Mouse (Mus musculus) neutrophil, adult 5-6 weeks (primary cell): ENCODE measurements around the gene Pnpt1. TPM values are rescaled to one million over a fixed set of nuclear protein-coding genes. Genes with fewer than 3 reads are reported as not detected.

Experiments
- ATAC-seq: fragments of 151-379, 151-347 bp; 2 replicates; pipeline ENCODE4 v1.8.0; 2017; ENCODE audit warnings: mild to moderate bottlenecking, moderate TSS enrichment; ENCODE audit not compliant: insufficient number of reproducible peaks, poor library complexity, low FRiP score, severe bottlenecking; ENCODE audit errors: extremely low read depth
- total RNA-seq: library from RNA; stranded (forward); fragments of 200-1000 nt; gene quantifications from 2 replicates; pipeline ENCODE4 v1.2.3, GENCODE M21; 2017

Pnpt1 gene
- 28.7 and 31.9 TPM in 2 replicates for total RNA-seq

- ATAC-seq = peak; percentile 100
Observed at GRCm38 (mm10) chr11:29130385-29131355, at the start of gene Pnpt1. TSS of gene Pnpt1 (plus strand) at chr11:29130744.

- no peak for ATAC-seq
Observed at GRCm38 (mm10) chr11:29092403-29092802, 38.1 kb upstream of the Pnpt1 start.

DNA sequence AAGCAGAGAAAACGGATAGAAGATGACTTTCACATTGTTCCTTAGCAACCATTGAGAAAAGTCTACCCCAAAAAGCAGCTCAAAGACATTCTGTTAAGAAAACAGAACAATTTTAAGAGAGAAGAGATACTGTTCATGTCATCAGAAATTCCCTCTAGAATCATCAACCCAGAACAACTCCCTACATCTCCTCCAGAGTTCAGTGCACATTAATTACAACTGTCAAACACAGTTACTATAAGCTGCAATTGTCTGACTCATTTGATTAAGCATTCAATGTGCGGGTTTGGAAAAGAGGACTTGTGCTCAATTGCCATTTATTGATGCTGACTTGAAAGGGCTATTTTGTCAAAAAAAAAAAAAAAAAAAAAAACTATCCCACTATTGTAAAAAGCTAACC, 31.6 kb upstream of the Pnpt1 start:
- no peak for ATAC-seq

DNA sequence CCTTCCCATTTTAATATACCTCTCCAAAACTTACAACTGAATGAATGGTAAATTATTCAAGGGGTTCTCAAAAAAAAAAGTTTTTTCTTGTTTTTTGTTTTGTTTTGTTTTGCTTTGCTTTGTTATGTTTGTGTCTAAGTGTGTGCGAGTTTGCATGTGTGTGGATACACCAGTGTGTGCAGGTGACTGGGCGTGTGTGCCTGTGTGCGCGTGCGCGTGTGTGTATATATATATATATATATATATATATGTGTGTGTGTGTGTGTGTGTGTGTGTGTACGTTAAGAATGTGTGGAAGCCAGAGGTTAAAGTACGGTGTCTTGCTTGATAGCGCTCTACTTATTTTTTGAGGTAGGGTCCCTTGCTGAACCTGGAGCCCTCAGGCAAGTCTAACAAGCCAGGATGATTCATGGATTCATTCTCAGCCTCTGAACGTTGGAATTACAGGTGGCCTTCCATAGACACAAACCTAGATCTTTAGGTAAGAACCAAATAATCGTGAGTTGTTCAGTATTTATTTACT, 621 bp upstream of the Pnpt1 start:
- ATAC-seq = no peak

- no peak for ATAC-seq
Observed at GRCm38 (mm10) chr11:29140671-29141070, 10.1 kb downstream of the Pnpt1 start.

DNA sequence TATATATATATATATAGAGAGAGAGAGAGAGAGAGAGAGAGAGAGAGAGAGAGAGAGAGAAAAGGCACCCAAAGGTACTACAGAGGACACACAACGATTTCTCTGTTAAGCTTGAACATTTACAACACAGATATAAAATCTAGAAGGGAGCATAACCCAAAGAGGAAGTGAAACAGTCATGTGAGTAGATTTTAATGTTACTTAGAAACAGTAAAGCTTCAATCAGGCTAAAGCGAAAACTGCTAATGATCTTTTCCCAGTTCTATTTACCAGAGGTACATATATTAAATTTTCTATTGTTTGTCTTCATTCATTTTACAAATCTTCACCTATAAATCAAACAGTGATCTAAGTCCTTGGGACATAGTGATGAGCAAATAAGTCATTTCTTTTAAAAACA, 18.4 kb downstream of the Pnpt1 start:
- ATAC-seq = peak; percentile 66; the same call in 1 of the 2 replicates

GRCm38 (mm10) chr11:29163569-29163968, 33.0 kb downstream of the Pnpt1 start:
- no peak for ATAC-seq

GRCm38 (mm10) chr11:29171959-29172391, 41.4 kb downstream of the Pnpt1 start:
- peak; percentile 33; the same call in 1 of the 2 replicates for ATAC-seq

DNA sequence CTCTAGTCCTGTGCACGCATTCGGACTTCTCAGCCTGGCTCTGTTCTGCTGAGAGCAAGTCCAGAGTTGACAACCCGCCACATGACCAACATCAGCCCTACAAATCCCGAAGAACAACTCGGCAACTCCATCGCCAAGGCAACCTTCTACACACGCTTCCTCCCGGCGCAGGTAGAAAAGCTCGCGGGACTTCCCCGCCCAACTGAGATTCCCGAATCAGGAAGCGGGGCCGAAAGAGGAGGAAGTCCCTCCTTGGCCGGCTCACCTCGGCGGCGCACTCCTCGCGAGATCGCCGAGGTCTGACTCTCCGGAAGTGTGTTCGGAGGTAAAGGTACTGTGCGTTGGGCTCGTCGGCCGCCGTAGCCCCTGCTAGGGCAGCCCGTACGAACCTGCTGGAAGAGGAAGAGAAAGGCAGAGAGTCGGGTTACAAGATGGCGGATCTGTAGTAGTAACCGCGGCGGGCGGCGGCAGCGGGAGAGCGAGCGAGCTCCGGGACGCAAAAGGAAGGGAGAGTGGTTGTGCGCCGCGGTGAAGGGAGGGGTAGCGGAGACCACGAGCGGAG, 42.1 kb downstream of the Pnpt1 start, which contains the start of gene Ppp4r3b:
Gene Ppp4r3b (plus strand): TSS at position 328 of the 562 bp plus-strand sequence.
- peak; percentile 91 for ATAC-seq

DNA sequence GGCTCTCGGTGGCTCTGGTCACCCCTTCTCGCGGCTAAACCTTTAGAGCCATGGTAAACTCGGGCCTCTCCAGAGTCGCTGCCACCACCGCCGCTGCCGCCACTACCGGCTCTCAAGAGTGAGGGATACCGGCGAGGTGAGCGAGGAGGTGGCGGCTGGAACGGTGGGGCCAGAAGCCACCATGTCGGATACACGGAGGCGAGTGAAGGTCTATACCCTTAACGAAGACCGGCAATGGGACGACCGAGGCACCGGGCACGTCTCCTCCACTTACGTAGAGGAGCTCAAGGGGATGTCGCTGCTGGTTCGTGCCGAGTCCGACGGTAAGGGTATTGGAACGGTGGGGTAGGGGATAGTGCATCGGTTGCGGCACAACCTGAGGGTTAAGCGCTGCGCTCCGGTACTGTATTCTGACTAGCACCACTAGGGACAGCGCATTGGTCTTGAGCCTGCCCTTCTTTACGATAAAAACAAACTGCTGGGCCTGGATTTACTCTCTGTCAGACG, 42.6 kb downstream of the Pnpt1 start:
- ATAC-seq = peak; percentile 65

- ATAC-seq = no peak
Observed at GRCm38 (mm10) chr11:29173706-29174436, 43.3 kb downstream of the Pnpt1 start.

DNA sequence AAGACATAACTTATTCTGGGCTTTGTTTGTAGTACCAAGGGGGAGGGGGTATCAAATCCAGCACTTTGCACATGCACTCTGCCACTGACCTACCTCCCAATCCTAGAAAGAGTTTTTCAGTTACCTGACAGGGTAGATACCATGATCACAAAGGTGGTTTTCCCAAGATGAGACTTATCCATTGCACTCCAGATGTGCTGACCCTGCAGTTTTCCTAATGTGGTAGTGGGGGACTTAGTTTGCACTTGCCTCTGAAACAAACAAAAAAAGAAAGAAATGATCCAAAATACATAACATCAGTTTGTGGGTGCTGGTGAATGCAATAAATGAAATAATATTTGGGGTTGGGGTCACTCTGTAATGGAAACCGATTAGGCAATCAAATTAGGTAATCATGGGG, 48.8 kb downstream of the Pnpt1 start:
- ATAC-seq = no peak

- no peak for ATAC-seq
Observed at GRCm38 (mm10) chr11:29180657-29181056, 50.1 kb downstream of the Pnpt1 start.

- ATAC-seq = no peak
Observed at GRCm38 (mm10) chr11:29181751-29182150, 51.2 kb downstream of the Pnpt1 start.

DNA sequence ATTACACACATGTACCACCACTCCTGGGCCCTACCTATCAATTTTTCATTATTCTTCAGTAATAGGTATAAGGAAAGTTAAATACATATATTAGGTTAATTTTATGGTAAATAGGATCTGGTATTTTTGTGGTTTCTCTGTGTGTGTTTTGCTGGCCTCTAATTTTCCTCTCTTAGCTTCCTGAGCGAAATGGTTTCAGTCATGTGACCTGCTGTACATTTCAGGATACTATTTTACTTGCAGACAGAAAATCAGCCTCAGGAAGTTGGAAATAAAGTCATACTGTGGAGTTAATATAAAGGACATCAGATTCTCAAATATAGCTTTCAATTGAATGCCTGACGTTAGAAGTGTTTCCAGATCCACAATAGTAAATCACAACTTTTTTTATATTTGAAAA, 58.4 kb downstream of the Pnpt1 start:
- no peak for ATAC-seq

DNA sequence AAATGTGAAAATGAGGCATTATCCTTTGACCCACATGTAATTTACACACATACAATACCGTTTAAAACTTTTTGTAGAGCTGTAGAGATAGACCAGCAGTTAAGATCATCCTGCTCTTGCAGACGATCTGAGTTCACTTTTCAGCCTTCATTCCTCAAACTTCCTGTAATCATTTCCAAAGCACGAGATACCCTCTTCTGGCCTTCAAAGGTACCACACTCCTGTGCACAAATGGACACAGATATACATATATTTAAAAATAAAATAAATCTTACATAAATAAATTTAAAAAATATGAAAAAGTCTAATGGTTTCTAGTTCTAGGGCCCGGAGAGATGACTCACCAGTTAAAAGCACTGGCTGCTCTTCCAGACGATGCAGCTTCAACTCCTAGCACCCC, 73.1 kb downstream of the Pnpt1 start:
- ATAC-seq = no peak

DNA sequence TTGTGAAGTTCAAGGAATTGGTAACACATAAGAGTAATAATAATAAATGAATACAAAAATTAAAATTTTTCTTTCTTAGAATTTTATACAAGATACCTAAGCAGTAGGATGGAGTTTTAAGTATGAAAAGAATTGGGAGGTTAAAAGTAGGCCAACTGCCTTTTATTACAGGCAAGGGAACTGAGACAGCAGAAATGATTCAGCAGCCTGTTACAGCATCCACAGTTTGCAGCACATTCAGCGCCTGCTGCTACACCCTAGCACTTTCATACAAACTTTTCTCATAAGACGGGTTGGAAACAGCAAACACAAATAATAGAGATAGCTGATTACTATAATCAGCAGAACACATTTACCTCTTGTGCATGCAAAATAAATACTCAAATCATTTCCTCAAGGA, 79.2 kb downstream of the Pnpt1 start:
- ATAC-seq = no peak
